Mouse (Mus musculus) hindbrain, postnatal 0 days (tissue): ENCODE measurements at regions not wholly inside any gene's neighbourhood (a gene's known extent, or its start where the extent isn't known, plus 50 kb on each side); places are given as distances from the start of the nearest gene placed in this dataset.
"Not testable (repeated sequence)": the region's sequence is repeated elsewhere in the genome, so short reads cannot be mapped to it uniquely, and the experiment has no call there.

Source experiments
- ATAC-seq: fragments of 200-750 bp; cut with Nextera tagmentation; 2 replicates; pipeline ENCODE4 v1.8.0; 2017; ENCODE audit warnings: mild to moderate bottlenecking, moderate TSS enrichment, moderate library complexity
- DNase-seq: peaks from one replicate; pipeline ENCODE4 v3.0.0-alpha.2; 2015; ENCODE audit warnings: low spot score
- H3K27ac ChIP-seq: fragments of 300-500 bp; sonication (generic); 2 replicates; pipeline ENCODE4 v1.5.1; 2014; ENCODE audit warnings: mild to moderate bottlenecking
- H3K27me3 ChIP-seq: fragments of 300-500 bp; sonication (generic); 2 replicates; pipeline ENCODE4 v1.6.1; 2014; ENCODE audit warnings: low read length, mixed read lengths; ENCODE audit not compliant: insufficient read depth
- H3K36me3 ChIP-seq: fragments of 300-500 bp; sonication (generic); 2 replicates; pipeline ENCODE4 v1.6.1; 2014; ENCODE audit warnings: low read length, mixed read lengths; ENCODE audit not compliant: insufficient read depth
- H3K4me1 ChIP-seq: fragments of 300-500 bp; sonication (generic); 2 replicates; pipeline ENCODE4 v1.6.1; 2014; ENCODE audit warnings: antibody characterized with exemption, low read length, mixed read lengths; ENCODE audit not compliant: insufficient read depth
- H3K4me2 ChIP-seq: fragments of 300-500 bp; sonication (generic); 2 replicates; pipeline ENCODE4 v1.6.1; 2014; ENCODE audit warnings: low read depth, mild to moderate bottlenecking, low read length, moderate library complexity, mixed read lengths
- H3K4me3 ChIP-seq: fragments of 300-500 bp; sonication (generic); 2 replicates; pipeline ENCODE4 v1.5.1; 2014; ENCODE audit warnings: low read length
- H3K9ac ChIP-seq: fragments of 300-500 bp; sonication (generic); replicated peaks from 2 replicates; pipeline ENCODE4 v1.6.1; 2014; ENCODE audit warnings: mild to moderate bottlenecking, low read length, moderate library complexity, mixed read lengths
- H3K9me3 ChIP-seq: fragments of 300-500 bp; sonication (generic); 2 replicates; pipeline ENCODE4 v1.6.1; 2016; ENCODE audit warnings: low read length, mixed read lengths
- CTCF ChIP-seq: IDR thresholded peaks from 2 replicates; pipeline ENCODE4 v1.5.1; 2016; ENCODE audit warnings: antibody characterized with exemption, control low read depth, low read depth
- WGBS: fragments of 180-500 bp; shearing (Covaris S2); extraction: QIAGEN DNeasy Blood & Tissue Kit; methylation state at CpG from one replicate; pipeline ENCODE4 v1.1.7; 2014; 5-methylcytosine and 5-hydroxymethylcytosine counted together

DNA sequence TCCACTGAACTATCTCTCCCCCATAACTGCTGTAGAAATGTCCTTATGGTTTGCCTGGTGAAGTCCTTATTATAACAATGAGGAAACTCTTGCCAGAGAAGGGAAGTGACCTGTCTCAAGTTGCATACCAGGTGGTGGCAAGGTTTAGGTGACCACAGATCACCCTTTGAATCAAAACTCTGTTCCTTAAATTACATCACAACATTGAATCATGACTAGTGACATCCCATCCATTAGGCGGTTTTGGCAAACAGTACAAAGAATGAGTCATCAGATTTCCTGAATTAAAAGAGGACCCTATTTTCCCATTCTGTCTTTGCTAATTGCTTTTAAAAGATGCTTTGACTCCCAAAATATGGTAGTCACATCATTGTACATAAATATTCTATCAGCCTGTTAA, 168.5 kb upstream of the Pgr start:
- Histone ChIP-seq H3K9me3 (no peaks in the 10 kb centered on the region), H3K9ac (no peak overlapping the region), H3K4me1 (no peaks in the 10 kb centered on the region), H3K4me2 (no peak overlapping the region), H3K27me3 (no peaks in the 10 kb centered on the region), H3K27ac (no peak overlapping the region), H3K4me3 (no peak overlapping the region), H3K36me3 (no peaks in the 10 kb centered on the region)
- DNase-seq (no peak), ATAC-seq (no peak)
- 97% methylated on average over 1 of the region's 1 CpGs for WGBS
- no peak for TF ChIP-seq CTCF

DNA sequence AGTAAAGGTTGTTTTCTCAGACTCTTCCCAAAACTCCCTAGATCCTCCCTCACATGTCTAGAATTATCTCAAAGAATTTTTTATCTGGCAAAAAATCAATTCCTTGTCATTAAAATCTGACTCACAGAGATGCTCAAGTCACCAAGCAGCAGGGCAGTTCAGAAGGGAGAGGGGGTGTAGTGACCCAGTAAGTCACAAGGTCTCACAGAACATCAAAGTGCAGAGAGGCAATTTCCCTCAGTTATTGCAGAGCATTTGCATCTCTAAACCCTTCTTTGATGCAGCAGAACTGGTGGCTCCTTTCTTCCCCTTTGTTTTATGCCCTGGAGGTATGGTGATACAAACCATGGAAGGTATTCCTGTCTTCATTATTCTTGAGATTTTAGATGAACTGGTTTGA, 166.1 kb upstream of the Pgr start:
- Histone ChIP-seq H3K4me1 (no peaks in the 10 kb centered on the region), H3K4me3 (no peak overlapping the region), H3K36me3 (no peaks in the 10 kb centered on the region), H3K27ac (no peak overlapping the region), H3K9me3 (no peaks in the 10 kb centered on the region), H3K9ac (no peak overlapping the region), H3K27me3 (no peaks in the 10 kb centered on the region), H3K4me2 (no peak overlapping the region)
- no peak for TF ChIP-seq CTCF
- no peak for ATAC-seq
- no peak for DNase-seq

DNA sequence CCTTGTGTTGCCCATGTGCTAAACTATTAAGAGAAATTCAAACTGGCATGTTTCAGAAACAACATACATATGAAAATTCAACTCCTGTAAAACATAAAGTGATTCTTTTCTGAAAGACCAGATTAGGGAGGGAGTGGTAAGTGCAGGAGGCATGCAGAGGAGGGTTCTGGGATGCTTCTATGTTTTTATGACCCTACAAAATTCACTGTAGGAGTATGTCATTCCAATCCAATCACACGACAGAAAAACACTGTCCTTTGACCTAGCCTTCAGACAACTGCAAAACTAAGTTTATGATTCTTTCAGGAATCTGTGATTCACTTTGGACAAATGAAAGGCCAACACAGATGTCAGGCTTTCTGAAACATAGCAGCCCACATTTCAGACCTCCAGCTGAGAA, 159.4 kb upstream of the Pgr start:
- Histone ChIP-seq H3K4me1 (no peaks in the 10 kb centered on the region), H3K4me2 (no peak overlapping the region), H3K4me3 (no peak overlapping the region), H3K9ac (no peak overlapping the region), H3K9me3 (no peaks in the 10 kb centered on the region), H3K36me3 (no peaks in the 10 kb centered on the region), H3K27me3 (no peaks in the 10 kb centered on the region), H3K27ac (no peak overlapping the region)
- no peak for TF ChIP-seq CTCF
- ATAC-seq = no peak
- no peak for DNase-seq
- WGBS = 74% methylated on average over 1 of the region's 1 CpGs

GRCm38 (mm10) chr9:8749878-8750277, 149.8 kb upstream of the Pgr start:
- WGBS = 73% methylated on average over 2 of the region's 2 CpGs
- ATAC-seq = no peak

DNA sequence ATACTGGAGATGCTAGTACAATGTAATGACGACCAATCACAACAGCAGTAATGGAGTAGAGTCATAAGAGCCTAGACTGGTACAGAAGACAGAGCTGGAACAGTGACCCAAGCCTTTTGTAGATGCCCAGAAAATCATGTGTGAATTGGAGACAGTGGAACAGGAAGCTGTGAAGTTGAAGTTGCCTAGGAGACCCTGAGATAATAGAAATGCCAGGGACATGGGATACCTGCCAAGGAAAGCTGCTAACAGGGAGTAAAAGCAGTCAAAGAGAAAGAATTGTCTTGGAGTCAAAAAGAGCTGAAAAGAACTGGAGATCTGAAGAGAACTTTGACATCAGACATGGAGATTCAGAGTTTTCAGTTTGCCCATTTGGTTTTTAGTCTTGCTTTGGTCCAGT, 138.8 kb upstream of the Pgr start:
- Histone ChIP-seq H3K9ac (no peak overlapping the region), H3K4me3 (no peak overlapping the region), H3K9me3 (0 out of 2 replicates have a peak, but pooled peaks cover 2% of the 10 kb centered on the region), H3K4me1 (no peaks in the 10 kb centered on the region), H3K27ac (no peak overlapping the region), H3K36me3 (no peaks in the 10 kb centered on the region), H3K27me3 (no peaks in the 10 kb centered on the region), H3K4me2 (no peak overlapping the region)
- DNase-seq (peak; percentile 8), ATAC-seq (no peak)
- WGBS = 55% methylated on average over 1 of the region's 1 CpGs
- TF ChIP-seq CTCF = no peak

More at GRCm38 (mm10) chr9:8749878-8750277, 149.8 kb upstream of the Pgr start:
- Histone ChIP-seq H3K4me2 (no peak overlapping the region), H3K27ac (no peak overlapping the region), H3K27me3 (no peaks in the 10 kb centered on the region), H3K4me3 (no peak overlapping the region), H3K9ac (no peak overlapping the region), H3K4me1 (no peaks in the 10 kb centered on the region), H3K36me3 (no peaks in the 10 kb centered on the region), H3K9me3 (no peaks in the 10 kb centered on the region)
- TF ChIP-seq CTCF = no peak
- no peak for DNase-seq

- not testable (repeated sequence) for H3K27ac ChIP-seq, H3K36me3 ChIP-seq, H3K4me3 ChIP-seq, H3K4me1 ChIP-seq, H3K9ac ChIP-seq, H3K9me3 ChIP-seq, H3K4me2 ChIP-seq, ATAC-seq, DNase-seq, H3K27me3 ChIP-seq
These were observed 130.2 kb upstream of the Pgr start for GRCm38 (mm10) chr9:8769398-8769797.

DNA sequence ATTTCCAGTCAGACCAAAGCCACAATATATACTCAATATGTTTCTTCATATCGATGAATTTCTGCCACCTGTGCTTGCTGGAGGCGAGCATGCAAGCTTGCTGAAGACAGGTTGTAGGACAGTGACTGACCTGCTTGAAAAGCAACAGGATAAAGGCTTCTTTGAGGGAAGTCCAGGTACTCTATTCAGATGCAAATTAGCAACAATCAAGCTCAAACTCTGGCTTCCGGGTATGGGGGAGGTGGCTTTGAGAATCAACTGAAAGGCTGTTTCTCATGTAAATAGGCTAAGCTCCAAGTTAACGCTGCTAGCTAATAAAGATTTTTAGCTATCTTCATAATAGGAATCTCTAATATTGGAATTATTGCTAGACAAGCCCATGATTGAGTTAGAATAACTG, 129.6 kb upstream of the Pgr start:
- Histone ChIP-seq H3K27ac (no peak overlapping the region), H3K4me2 (no peak overlapping the region), H3K36me3 (no peaks in the 10 kb centered on the region), H3K4me1 (no peaks in the 10 kb centered on the region), H3K9ac (no peak overlapping the region), H3K9me3 (no peaks in the 10 kb centered on the region), H3K4me3 (no peak overlapping the region), H3K27me3 (no peaks in the 10 kb centered on the region)
- TF ChIP-seq CTCF = no peak
- ATAC-seq (no peak), DNase-seq (no peak)
- 37% methylated on average over 4 of the region's 4 CpGs for WGBS

DNA sequence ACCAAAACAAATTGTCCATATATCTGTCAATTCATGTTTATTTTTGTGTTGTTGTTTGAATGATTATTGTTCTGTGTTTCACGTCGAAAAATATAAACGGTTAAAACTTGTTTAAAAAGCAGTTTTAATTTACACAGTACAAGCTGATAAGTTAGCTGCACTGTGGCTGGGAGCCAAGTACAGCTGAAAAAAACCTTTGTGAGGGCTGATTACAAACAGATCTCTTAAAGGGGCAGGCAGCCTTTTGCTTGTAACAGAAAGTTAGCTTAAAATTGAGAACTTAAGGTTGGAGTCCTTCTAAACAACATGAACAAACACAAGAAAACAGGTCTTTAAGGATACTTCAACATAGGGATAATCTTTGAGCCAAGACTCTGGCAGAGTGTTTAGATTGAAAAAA, 118.3 kb upstream of the Pgr start:
- not testable (repeated sequence) for H3K4me2 ChIP-seq, DNase-seq, H3K4me1 ChIP-seq, H3K9me3 ChIP-seq, H3K27me3 ChIP-seq, H3K4me3 ChIP-seq, H3K36me3 ChIP-seq, H3K27ac ChIP-seq, ATAC-seq, H3K9ac ChIP-seq
- WGBS = 72% methylated on average over 3 of the region's 3 CpGs
